Mouse (Mus musculus) forebrain, postnatal 0 days (tissue): ENCODE data around the gene Rundc3b. TPM values are rescaled to one million over a fixed set of nuclear protein-coding genes. Genes with fewer than 3 reads are reported as not detected.

Experiments used
- ATAC-seq: fragments of 200-750 bp; cut with Nextera tagmentation; 2 replicates; pipeline ENCODE4 v1.8.0; 2017; ENCODE audit warnings: mild to moderate bottlenecking, moderate library complexity
- DNase-seq: peaks from one replicate; pipeline ENCODE4 v3.0.0-alpha.2; 2015
- H3K27ac ChIP-seq: fragments of 300-500 bp; sonication (generic); 2 replicates; pipeline ENCODE4 v1.5.1; 2014; ENCODE audit warnings: low read depth, mild to moderate bottlenecking, antibody characterized with exemption, low read length, moderate library complexity, mixed read lengths
- H3K27me3 ChIP-seq: fragments of 300-500 bp; sonication (generic); 2 replicates; pipeline ENCODE4 v1.6.1; 2014; ENCODE audit warnings: mild to moderate bottlenecking, low read length, mixed read lengths; ENCODE audit not compliant: insufficient read depth
- H3K36me3 ChIP-seq: fragments of 300-500 bp; sonication (generic); 2 replicates; pipeline ENCODE4 v1.6.1; 2014; ENCODE audit warnings: mild to moderate bottlenecking, moderate library complexity; ENCODE audit not compliant: insufficient read depth
- H3K4me1 ChIP-seq: fragments of 300-500 bp; sonication (generic); 2 replicates; pipeline ENCODE4 v1.6.1; 2014; ENCODE audit warnings: antibody characterized with exemption; ENCODE audit not compliant: insufficient read depth
- H3K4me2 ChIP-seq: fragments of 300-500 bp; sonication (generic); 2 replicates; pipeline ENCODE4 v1.6.1; 2014; ENCODE audit warnings: low read depth, mild to moderate bottlenecking, moderate library complexity
- H3K4me3 ChIP-seq: fragments of 300-500 bp; sonication (generic); 2 replicates; pipeline ENCODE4 v1.5.1; 2014; ENCODE audit warnings: low read depth, low read length, mixed read lengths
- H3K9ac ChIP-seq: fragments of 300-500 bp; sonication (generic); 2 replicates; pipeline ENCODE4 v1.6.1; 2014; ENCODE audit warnings: mild to moderate bottlenecking
- H3K9me3 ChIP-seq: fragments of 300-500 bp; sonication (generic); 2 replicates; pipeline ENCODE4 v1.6.1; 2016; ENCODE audit warnings: low read length
- CTCF ChIP-seq: sonication (generic); IDR thresholded peaks from 2 replicates; pipeline ENCODE4 v1.5.1; 2016; ENCODE audit warnings: antibody characterized with exemption, control low read depth, low read depth
- WGBS: fragments of 180-500 bp; shearing (Covaris S2); extraction: QIAGEN DNeasy Blood & Tissue Kit; methylation state at CpG from one replicate; pipeline ENCODE4 v1.1.7; 2014; 5-methylcytosine and 5-hydroxymethylcytosine counted together
- polyA plus RNA-seq: library from polyadenylated mRNA; unstranded; fragments of >200 nt; fragmentation: Nextera tagmentation; extraction: Ambion mirVana; gene quantifications from 2 replicates; pipeline ENCODE4 v1.2.1, GENCODE M21; 2015
- total RNA-seq: library from RNA; depleted of rRNA; stranded (reverse); fragments of >200 nt; gene quantifications from 2 replicates; pipeline ENCODE4 v1.2.3, GENCODE M21; 2014

Gene Rundc3b
- total and polyA plus RNA-seq, 2 experiments from 2014 or later = 34.1 to 76.7 TPM

DNA sequence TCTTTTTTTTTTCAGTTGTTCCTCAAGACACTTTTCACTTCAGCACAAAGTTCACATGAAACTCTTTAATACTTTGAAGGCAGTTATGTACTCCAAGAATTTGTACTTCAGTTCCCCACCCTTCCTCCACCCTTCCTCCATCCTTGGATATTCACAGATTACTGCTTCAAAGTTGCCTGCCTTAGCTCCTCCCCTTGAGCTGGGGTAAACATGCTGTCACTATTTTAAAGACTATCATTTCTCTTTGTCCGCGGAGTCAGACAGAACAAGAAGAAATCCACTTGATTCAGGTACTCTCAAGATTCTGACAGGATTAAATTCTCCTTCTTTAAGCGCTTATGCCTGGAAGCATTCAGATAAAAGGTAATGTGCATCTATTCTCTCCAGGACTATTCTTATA is 55.9 kb downstream of the Rundc3b start:
- H3K4me1 ChIP-seq = no peaks in the 10 kb centered on the region
- TF ChIP-seq CTCF = no peak

DNA sequence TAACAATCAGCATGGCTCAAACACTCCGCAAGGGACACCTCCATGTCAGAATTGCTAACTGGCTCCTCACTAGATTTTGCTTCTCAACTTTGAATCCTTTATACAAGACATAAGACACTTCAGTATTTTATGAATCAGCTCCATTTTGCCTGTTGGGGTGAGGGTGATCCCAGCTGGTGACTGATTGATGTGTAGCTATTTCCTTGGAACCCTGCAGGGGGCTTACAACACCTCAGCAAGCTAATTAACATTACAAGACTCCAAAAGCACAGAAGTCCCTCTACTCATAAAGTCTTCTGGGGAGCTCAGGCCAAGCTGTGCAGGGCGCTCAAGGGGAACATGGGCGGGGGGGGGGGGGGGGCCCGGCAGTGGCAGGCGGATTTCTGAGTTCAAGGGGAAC is 78.2 kb downstream of the Rundc3b start:
- Histone ChIP-seq H3K27me3 (no peaks in the 10 kb centered on the region), H3K4me2 (no peak overlapping the region), H3K27ac (no peak overlapping the region), H3K36me3 (0 out of 2 replicates have a peak, but pooled peaks cover 7% of the 10 kb centered on the region), H3K9me3 (no peaks in the 10 kb centered on the region), H3K4me1 (no peaks in the 10 kb centered on the region), H3K4me3 (no peak overlapping the region), H3K9ac (no peak overlapping the region)
- no peak for TF ChIP-seq CTCF
- ATAC-seq (no peak), DNase-seq (no peak)
- 46% methylated on average over 2 of the region's 5 CpGs for WGBS

More for the DNA sequence above, 55.9 kb downstream of the Rundc3b start:
- Histone ChIP-seq H3K4me2 (no peak overlapping the region), H3K36me3 (no peaks in the 10 kb centered on the region), H3K9me3 (no peaks in the 10 kb centered on the region), H3K4me3 (no peak overlapping the region), H3K27ac (no peak overlapping the region), H3K27me3 (no peaks in the 10 kb centered on the region), H3K9ac (no peak overlapping the region)
- no peak for DNase-seq
- WGBS = 34% methylated on average over 3 of the region's 3 CpGs
- no peak for ATAC-seq

DNA sequence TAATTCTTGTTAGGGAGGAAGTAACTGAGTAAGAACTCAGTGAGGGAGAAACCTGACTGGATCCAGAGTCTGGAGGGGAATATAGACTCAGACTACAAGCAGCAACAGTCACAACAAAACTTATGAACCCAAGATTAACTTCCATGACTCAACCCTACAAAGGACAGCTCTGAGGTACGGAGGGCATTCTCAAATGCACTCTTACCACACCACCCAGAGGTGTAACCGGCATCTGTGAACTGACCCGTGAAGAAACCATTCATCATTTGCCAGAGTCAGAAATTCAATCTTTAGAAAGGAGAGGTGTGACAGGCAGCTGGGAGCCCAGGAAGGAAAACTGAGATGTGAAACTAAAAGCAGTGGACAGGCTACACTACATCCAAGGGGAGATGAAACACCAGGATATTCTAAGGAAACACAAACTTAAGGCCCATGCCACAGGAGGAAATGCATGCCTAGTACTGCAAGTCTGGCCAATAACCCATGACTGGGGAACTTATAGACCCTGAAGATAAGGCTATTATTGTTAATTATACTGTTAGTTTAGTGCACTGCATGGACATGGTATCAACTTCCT is 80.0 kb downstream of the Rundc3b start:
- DNase-seq = no peak
- no peaks in the 10 kb centered on the region for H3K27me3 ChIP-seq
- H3K4me1 ChIP-seq = no peaks in the 10 kb centered on the region
- no peak for ATAC-seq
- no peak overlapping the region for H3K27ac ChIP-seq
- H3K4me3 ChIP-seq = no peak overlapping the region
- TF ChIP-seq CTCF = no peak
- H3K36me3 ChIP-seq = peaks cover 4% of the 10 kb centered on the region; the same call in 1 of the 2 replicates
- no peak overlapping the region for H3K9ac ChIP-seq
- no peaks in the 10 kb centered on the region for H3K9me3 ChIP-seq
- 66% methylated on average over 3 of the region's 3 CpGs for WGBS
- no peak overlapping the region for H3K4me2 ChIP-seq

DNA sequence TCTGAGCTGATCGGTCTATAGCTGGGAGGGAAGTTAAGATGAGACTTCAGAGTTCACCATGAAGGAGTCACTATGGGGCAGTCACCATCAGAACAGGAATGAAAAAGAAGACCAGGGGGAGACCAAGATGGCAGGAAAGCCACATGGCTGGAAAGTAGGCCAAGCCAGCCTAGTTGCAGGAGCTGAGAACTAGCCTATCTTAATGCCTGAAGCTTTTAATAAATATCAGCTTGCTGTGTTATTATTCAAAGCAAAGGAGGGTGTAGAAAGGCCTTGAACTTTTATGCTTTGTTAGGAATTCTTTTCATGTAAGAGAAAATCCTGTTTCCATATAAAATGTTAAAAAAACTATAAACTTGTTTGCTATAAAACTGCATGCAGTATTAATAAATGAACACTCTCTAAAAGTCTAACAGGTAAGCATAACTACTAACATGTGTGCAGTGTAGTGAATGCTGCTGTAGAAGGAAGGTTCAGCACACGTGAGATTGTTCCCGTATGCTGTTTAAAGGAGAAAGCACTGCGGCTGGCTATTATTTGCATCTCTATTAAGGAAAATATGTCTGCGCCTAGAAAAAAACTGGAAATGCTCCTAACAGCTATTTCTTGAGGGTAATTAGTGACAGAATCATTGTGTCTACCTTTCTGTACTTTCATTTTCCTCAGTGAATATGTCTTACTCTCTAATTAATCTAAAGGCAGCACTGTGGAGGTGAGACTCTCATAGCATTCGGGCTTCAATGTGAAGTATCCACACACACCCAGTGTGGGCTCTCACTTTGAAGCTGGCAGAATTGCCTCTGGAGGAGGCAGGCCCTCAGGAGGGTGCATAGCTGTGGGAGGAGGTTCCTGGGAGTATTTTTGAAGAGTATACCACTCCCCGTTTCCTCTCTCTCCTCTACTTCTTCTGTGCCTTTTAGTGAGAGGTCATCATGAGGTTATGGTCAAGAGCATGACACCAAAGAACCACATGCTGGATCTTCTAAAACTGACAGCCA is 81.3 kb downstream of the Rundc3b start:
- no peak overlapping the region for H3K9ac ChIP-seq
- ATAC-seq (no peak), DNase-seq (no peak)
- peaks cover 4% of the 10 kb centered on the region; the same call in 1 of the 2 replicates for H3K36me3 ChIP-seq
- WGBS = 67% methylated on average over 7 of the region's 7 CpGs
- H3K27ac ChIP-seq = no peak overlapping the region
- H3K4me3 ChIP-seq = no peak overlapping the region
- no peak overlapping the region for H3K4me2 ChIP-seq
- TF ChIP-seq CTCF = no peak
- H3K9me3 ChIP-seq = no peaks in the 10 kb centered on the region
- no peaks in the 10 kb centered on the region for H3K27me3 ChIP-seq
- no peaks in the 10 kb centered on the region for H3K4me1 ChIP-seq

DNA sequence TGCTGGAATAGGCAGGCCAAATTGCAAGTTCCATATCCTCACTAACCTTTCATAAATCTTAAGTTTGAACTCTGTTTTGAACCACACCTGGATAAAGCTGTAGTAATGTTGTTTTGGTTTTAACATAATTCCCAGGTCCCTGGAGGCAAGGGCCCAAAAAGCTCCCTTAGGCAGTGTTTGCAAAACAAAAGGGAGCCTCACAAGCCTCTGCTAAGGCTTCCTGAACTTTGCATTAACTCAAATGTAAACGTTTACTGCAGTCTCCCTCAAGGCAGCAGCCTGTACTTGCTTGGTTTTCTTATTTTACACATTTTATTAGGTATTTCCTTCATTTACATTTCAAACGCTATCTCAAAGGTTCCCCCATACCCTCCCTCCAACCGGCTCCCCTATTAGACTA is 103.7 kb downstream of the Rundc3b start:
- no peak overlapping the region for H3K4me3 ChIP-seq
- H3K4me2 ChIP-seq = no peak overlapping the region
- TF ChIP-seq CTCF = no peak
- H3K36me3 ChIP-seq = 0 out of 2 replicates have a peak, but pooled peaks cover 9% of the 10 kb centered on the region
- H3K27me3 ChIP-seq = no peaks in the 10 kb centered on the region
- no peaks in the 10 kb centered on the region for H3K9me3 ChIP-seq
- no peak for DNase-seq
- no peak overlapping the region for H3K9ac ChIP-seq
- ATAC-seq = no peak
- H3K27ac ChIP-seq = no peak overlapping the region
- WGBS = 58% methylated on average over 3 of the region's 3 CpGs
- H3K4me1 ChIP-seq = no peaks in the 10 kb centered on the region

DNA sequence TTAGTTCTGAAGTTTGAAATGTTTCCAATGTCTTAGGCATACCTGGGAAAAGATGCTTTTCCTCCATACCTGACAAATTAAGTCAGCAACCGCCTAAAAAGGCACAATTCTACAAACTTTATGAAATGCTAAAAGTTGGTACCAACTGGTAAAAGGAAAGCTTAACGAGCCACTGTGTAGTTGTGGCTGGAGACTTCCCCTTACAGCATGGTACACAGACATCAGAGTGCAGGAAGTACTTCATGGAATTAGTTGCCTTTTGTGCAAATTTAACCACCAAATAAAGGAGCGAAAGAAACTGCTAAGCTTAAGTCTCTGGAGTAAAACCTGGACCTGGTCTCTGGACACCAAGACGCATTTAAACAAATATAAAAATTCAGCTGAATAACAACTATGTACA is 131.0 kb downstream of the Rundc3b start:
- ATAC-seq (no peak), DNase-seq (no peak)
- Histone ChIP-seq H3K4me3 (no peak overlapping the region), H3K9me3 (no peaks in the 10 kb centered on the region), H3K4me1 (no peaks in the 10 kb centered on the region), H3K4me2 (no peak overlapping the region), H3K27ac (no peak overlapping the region), H3K27me3 (no peaks in the 10 kb centered on the region), H3K9ac (no peak overlapping the region), H3K36me3 (0 out of 2 replicates have a peak, but pooled peaks cover 4% of the 10 kb centered on the region)
- TF ChIP-seq CTCF = no peak
- WGBS = 53% methylated on average over 4 of the region's 4 CpGs
